ENCODE assay signal across 23 mouse cellular contexts in genomic region chr17:47269053-47269891, GRCm38 (mm10).
DNase-seq lines count a peak whose midpoint lies in the region; ATAC-seq and TF ChIP-seq lines count a peak whose summit lies in the region.
"Had no signal": no experiment of that assay in that cellular context is flagged by ENCODE, and none has a peak within 500 bp of the region (broad histone marks: within the 10 kb centered on the region; RNA-seq: fewer than 3 reads in every experiment).

No protein-coding gene starts in this region.

- no peak overlapping the region for H3K27ac ChIP-seq in intestine, postnatal 0 days (ENCODE audit: low read depth, low read length)
- H3K27ac ChIP-seq in intestine, embryonic 15.5 days: no peak overlapping the region
- H3K27ac ChIP-seq: embryonic facial prominence, embryonic 15.5 days; forebrain, embryonic 10.5 days; heart, embryonic 13.5 days; limb, embryonic 15.5 days; midbrain, embryonic 12.5 days; neural tube, embryonic 12.5 days had no signal

- H3K27me3 ChIP-seq in intestine, postnatal 0 days (replicated peaks; ENCODE audit: control insufficient read depth, insufficient read depth, low read length): no peaks in the 10 kb centered on the region
- no peaks in the 10 kb centered on the region for H3K27me3 ChIP-seq in intestine, embryonic 15.5 days (replicated peaks)
- H3K27me3 ChIP-seq: embryonic facial prominence, embryonic 15.5 days; heart, embryonic 13.5 days; limb, embryonic 15.5 days; midbrain, embryonic 12.5 days; neural tube, embryonic 12.5 days had no signal

- TF ChIP-seq CTCF in intestine, postnatal 0 days (IDR thresholded peaks at IDR 0.05; ENCODE audit: low read depth): 0 out of 2 replicates have a peak, but pooled peaks have one; percentile 17

- ATAC-seq in intestine, postnatal 0 days: no peak
- ATAC-seq in intestine, embryonic 15.5 days: no peak
- ATAC-seq in granulocyte monocyte progenitor cell, adult 5-6 weeks (replicated peaks; ENCODE audit: poor library complexity, severe bottlenecking): 0 out of 2 replicates have a peak, but pooled peaks have one; percentile 25
- ATAC-seq: intestine, embryonic 16.5 days had no signal

- H3K9me3 ChIP-seq in intestine, postnatal 0 days (ENCODE audit: control insufficient read depth): 0 out of 2 replicates have a peak, but pooled peaks cover 4% of the 10 kb centered on the region
- H3K9me3 ChIP-seq in intestine, embryonic 15.5 days: no peaks in the 10 kb centered on the region
- H3K9me3 ChIP-seq: embryonic facial prominence, embryonic 15.5 days; heart, embryonic 13.5 days; limb, embryonic 15.5 days; midbrain, embryonic 12.5 days had no signal

- H3K4me1 ChIP-seq in intestine, postnatal 0 days (replicated peaks; ENCODE audit: control insufficient read depth, insufficient read depth, low read length): no peaks in the 10 kb centered on the region
- H3K4me1 ChIP-seq in intestine, embryonic 15.5 days (replicated peaks): no peaks in the 10 kb centered on the region
- H3K4me1 ChIP-seq: forebrain, embryonic 10.5 days; midbrain, embryonic 12.5 days; neural tube, embryonic 12.5 days had no signal

- DNase-seq in 3134 (ENCODE audit: extremely low read depth, insufficient read length, low spot score) (peak; percentile 38), 416B (ENCODE audit: low read depth) (peak; percentile 24)
- no peak for DNase-seq in kidney, adult 8-10 months
- no peak for DNase-seq in right cerebral cortex, postnatal 25 days
- DNase-seq: adrenal gland, postnatal 36 days; cerebellum, adult 8-10 months; embryo, embryonic 11 days; heart, postnatal 4 days; kidney, postnatal 36 days; lung, adult 18-20 months; lung, postnatal 4 days; spleen, adult 18-20 months; thymus, adult 18-20 months had no signal

- H3K36me3 ChIP-seq in intestine, postnatal 0 days (ENCODE audit: control insufficient read depth, insufficient read depth): no peaks in the 10 kb centered on the region
- H3K36me3 ChIP-seq in intestine, embryonic 15.5 days: peaks cover 4% of the 10 kb centered on the region; the same call in 1 of the 2 replicates
- H3K36me3 ChIP-seq: embryonic facial prominence, embryonic 15.5 days; limb, embryonic 15.5 days had no signal

- no peak overlapping the region for H3K4me3 ChIP-seq in intestine, postnatal 0 days (ENCODE audit: low read depth, low read length)
- H3K4me3 ChIP-seq in intestine, embryonic 15.5 days (replicated peaks): no peak overlapping the region
- H3K4me3 ChIP-seq: embryonic facial prominence, embryonic 15.5 days; forebrain, embryonic 10.5 days; heart, embryonic 13.5 days; limb, embryonic 15.5 days; midbrain, embryonic 12.5 days; neural tube, embryonic 12.5 days had no signal

- no peak overlapping the region for H3K4me2 ChIP-seq in intestine, postnatal 0 days (replicated peaks; ENCODE audit: low read depth)
- H3K4me2 ChIP-seq in intestine, embryonic 15.5 days (replicated peaks): no peak overlapping the region
- H3K4me2 ChIP-seq: embryonic facial prominence, embryonic 15.5 days; heart, embryonic 13.5 days; limb, embryonic 15.5 days; midbrain, embryonic 12.5 days; neural tube, embryonic 12.5 days had no signal

- WGBS in intestine, postnatal 0 days: 88% methylated on average over 19 of the region's 19 CpGs
- 92% methylated on average over 19 of the region's 19 CpGs for WGBS in intestine, embryonic 15.5 days

- H3K9ac ChIP-seq in intestine, postnatal 0 days (ENCODE audit: low read depth, low read length): no peak overlapping the region
- H3K9ac ChIP-seq in intestine, embryonic 15.5 days: no peak overlapping the region
- H3K9ac ChIP-seq: embryonic facial prominence, embryonic 15.5 days; heart, embryonic 13.5 days; limb, embryonic 15.5 days; midbrain, embryonic 12.5 days; neural tube, embryonic 12.5 days had no signal

Comparison
In these comparisons a context has a peak if more than half of its experiments do, and no peak if none do; other contexts are left out.
1. DNase-seq: peak in 3134 (single experiment) and 416B (single experiment); none in kidney, adult 8-10 months (0 of 2) and right cerebral cortex, postnatal 25 days (single experiment).